Mouse (Mus musculus) liver, adult 2 months (tissue): ENCODE data around the gene Ubash3b. TPM values are rescaled to one million over a fixed set of nuclear protein-coding genes. Genes with fewer than 3 reads are reported as not detected.

Source experiments
- DNase-seq: peaks from one replicate; pipeline ENCODE4 v3.0.0-alpha.2; 2011; ENCODE audit warnings: low read depth, low spot score; ENCODE audit errors: extremely low read depth
- H3K27ac ChIP-seq: fragments of 200-500 bp; replicated peaks from 2 replicates; pipeline ENCODE4 v1.5.1; 2012; ENCODE audit warnings: low read depth, mild to moderate bottlenecking, control low read depth, inconsistent platforms, low read length; ENCODE audit not compliant: insufficient read depth
- H3K27me3 ChIP-seq: fragments of 200-500 bp; 2 replicates; pipeline ENCODE4 v1.6.1; 2012; ENCODE audit warnings: mild to moderate bottlenecking, moderate library complexity, low read length, inconsistent platforms; ENCODE audit not compliant: control insufficient read depth, insufficient read depth
- H3K36me3 ChIP-seq: fragments of 200-500 bp; 2 replicates; pipeline ENCODE4 v1.6.1; 2012; ENCODE audit warnings: low read length, inconsistent platforms; ENCODE audit not compliant: control insufficient read depth, insufficient read depth
- H3K4me1 ChIP-seq: fragments of 200-500 bp; 2 replicates; pipeline ENCODE4 v1.6.1; 2011; ENCODE audit warnings: low read length; ENCODE audit not compliant: control insufficient read depth, insufficient read depth
- H3K4me3 ChIP-seq: fragments of 200-500 bp; 2 replicates; pipeline ENCODE4 v1.5.1; 2011; ENCODE audit warnings: low read depth, mild to moderate bottlenecking, control low read depth, low read length, moderate library complexity; ENCODE audit not compliant: insufficient read depth
- H3K79me2 ChIP-seq: fragments of 200-500 bp; 2 replicates; pipeline ENCODE4 v1.6.1; 2012; ENCODE audit warnings: inconsistent platforms, mild to moderate bottlenecking, low read length, moderate library complexity; ENCODE audit not compliant: control insufficient read depth, insufficient read depth
- H3K9ac ChIP-seq: fragments of 200-500 bp; 2 replicates; pipeline ENCODE4 v1.6.1; 2012; ENCODE audit warnings: low read depth, mild to moderate bottlenecking, control low read depth, inconsistent platforms, low read length
- CTCF ChIP-seq: fragments of 200-500 bp; IDR thresholded peaks from 2 replicates; pipeline ENCODE4 v1.5.1; 2011; ENCODE audit warnings: low read depth, low read length, control low read depth
- POLR2A ChIP-seq: fragments of 200-500 bp; IDR thresholded peaks from 2 replicates; pipeline ENCODE4 v1.6.1; 2011; ENCODE audit warnings: low read length, control low read depth; ENCODE audit not compliant: insufficient read depth; ENCODE audit errors: extremely low read depth
- WGBS: fragments of 180-500 bp; shearing (Covaris S2); methylation state at CpG from one replicate; pipeline ENCODE4 v1.1.7; 2018; 5-methylcytosine and 5-hydroxymethylcytosine counted together
- polyA plus RNA-seq: library from polyadenylated mRNA; depleted of rRNA; stranded (reverse); fragments of >200 nt; gene quantifications from 2 replicates; pipeline ENCODE4 v1.2.3, GENCODE M21; 2012; rRNA removed
- total RNA-seq: library from RNA; depleted of rRNA; stranded (reverse); fragments of >200 nt; gene quantifications from 2 replicates; pipeline ENCODE4 v1.2.3, GENCODE M21; 2014; rRNA removed

The Ubash3b gene
- 0.65 and 0.87 TPM in 2 replicates for total RNA-seq
- polyA plus RNA-seq, result 0.51 and 0.76 TPM in 2 replicates

GRCm38 (mm10) chr9:41161413-41161812, at the start of gene Ubash3b:
Gene Ubash3b, minus strand, starts transcription at chr9:41161697.
- Histone ChIP-seq H3K4me1 (peaks cover 3% of the 10 kb centered on the region; the same call in 1 of the 2 replicates), H3K9ac (no peak within 1 kb of the TSS), H3K4me3 (no peak within 1 kb of the TSS), H3K27me3 (peaks cover 5% of the 10 kb centered on the region), H3K79me2 (no peaks in the 10 kb centered on the region), H3K27ac (0 out of 2 replicates have a peak within 1 kb of the TSS, but pooled peaks have one; percentile 18), H3K36me3 (no peaks in the 10 kb centered on the region)
- TF ChIP-seq CTCF (no peak), POLR2A (no peak)
- DNase-seq, result no peak
- WGBS, result 43% methylated on average over 6 of the region's 6 CpGs

- H3K27me3 ChIP-seq, result no peaks in the 10 kb centered on the region
- peak overlapping the region; percentile 15 for H3K4me3 ChIP-seq
- TF ChIP-seq POLR2A (no peak), CTCF (peak; percentile 92)
- no peaks in the 10 kb centered on the region for H3K36me3 ChIP-seq
- H3K27ac ChIP-seq, result no peak overlapping the region
- WGBS, result 9% methylated on average over 28 of the region's 28 CpGs
- H3K4me1 ChIP-seq, result no peaks in the 10 kb centered on the region
- no peak overlapping the region for H3K9ac ChIP-seq
- H3K79me2 ChIP-seq, result no peaks in the 10 kb centered on the region
- DNase-seq, result peak; percentile 92
Measured at GRCm38 (mm10) chr9:41207130-41208104, 45.9 kb upstream of the Ubash3b start.

GRCm38 (mm10) chr9:41206717-41207116, 45.2 kb upstream of the Ubash3b start:
- Histone ChIP-seq H3K4me1 (no peaks in the 10 kb centered on the region), H3K27ac (no peak overlapping the region), H3K79me2 (no peaks in the 10 kb centered on the region), H3K4me3 (no peak overlapping the region), H3K9ac (no peak overlapping the region), H3K27me3 (no peaks in the 10 kb centered on the region), H3K36me3 (no peaks in the 10 kb centered on the region)
- 82% methylated on average over 12 of the region's 12 CpGs for WGBS
- TF ChIP-seq POLR2A, result no peak
- no peak for TF ChIP-seq CTCF
- no peak for DNase-seq

- H3K4me1 ChIP-seq, result no peaks in the 10 kb centered on the region
- TF ChIP-seq CTCF (no peak), POLR2A (no peak)
- WGBS, result 60% methylated on average over 3 of the region's 3 CpGs
- no peak overlapping the region for H3K27ac ChIP-seq
- no peak overlapping the region for H3K9ac ChIP-seq
- no peak for DNase-seq
- H3K36me3 ChIP-seq, result no peaks in the 10 kb centered on the region
- no peak overlapping the region for H3K4me3 ChIP-seq
- no peaks in the 10 kb centered on the region for H3K27me3 ChIP-seq
- H3K79me2 ChIP-seq, result no peaks in the 10 kb centered on the region
Measured at GRCm38 (mm10) chr9:41205267-41205666, 43.8 kb upstream of the Ubash3b start.

GRCm38 (mm10) chr9:41199456-41200252, 38.2 kb upstream of the Ubash3b start:
- Histone ChIP-seq H3K4me1 (no peaks in the 10 kb centered on the region), H3K27me3 (no peaks in the 10 kb centered on the region), H3K79me2 (no peaks in the 10 kb centered on the region), H3K27ac (no peak overlapping the region), H3K4me3 (no peak overlapping the region), H3K36me3 (no peaks in the 10 kb centered on the region), H3K9ac (no peak overlapping the region)
- DNase-seq, result no peak
- TF ChIP-seq CTCF, result no peak
- no peak for TF ChIP-seq POLR2A
- WGBS, result 72% methylated on average over 22 of the region's 22 CpGs
